9 mouse cellular contexts compared by ENCODE assay signal in genomic region chr1:152555944-152556573, GRCm38 (mm10).
DNase-seq lines count a peak whose midpoint lies in the region; ATAC-seq and TF ChIP-seq lines count a peak whose summit lies in the region.
"Had no signal": no experiment of that assay in that cellular context is flagged by ENCODE, and none has a peak within 500 bp of the region (broad histone marks: within the 10 kb centered on the region; RNA-seq: fewer than 3 reads in every experiment).

No protein-coding gene starts in this region.

- H3K9ac ChIP-seq in embryonic facial prominence, embryonic 12.5 days, result no peak overlapping the region
- peak overlapping the region; percentile 48; the same call in 1 of the 2 replicates for H3K9ac ChIP-seq in heart, adult 2 months (ENCODE audit: low read depth, low read length)
- H3K9ac ChIP-seq in limb, embryonic 15.5 days, result 0 out of 2 replicates have a peak overlapping the region, but pooled peaks have one; percentile 3
- no peak overlapping the region for H3K9ac ChIP-seq in midbrain, postnatal 0 days (replicated peaks; ENCODE audit: low read length, poor library complexity, severe bottlenecking)

- peak; percentile 15; the same call in 1 of the 2 replicates for TF ChIP-seq EP300 in heart, adult 2 months (IDR thresholded peaks at IDR 0.05; ENCODE audit: insufficient read depth, low read depth, low read length)

- no peak overlapping the region for H3K4me3 ChIP-seq in embryonic facial prominence, embryonic 12.5 days
- no peak overlapping the region; the same call in 1 of the 2 replicates for H3K4me3 ChIP-seq in heart, adult 2 months
- H3K4me3 ChIP-seq in kidney, adult 2 months (ENCODE audit: insufficient read depth, low read depth, low read length), result no peak overlapping the region
- H3K4me3 ChIP-seq in limb, embryonic 15.5 days, result no peak overlapping the region
- no peak overlapping the region for H3K4me3 ChIP-seq in midbrain, postnatal 0 days (ENCODE audit: low read depth, low read length)
- H3K4me3 ChIP-seq in thymus, adult 2 months (ENCODE audit: control insufficient read depth, insufficient read depth, low read length), result no peak overlapping the region
- H3K4me3 ChIP-seq: megakaryocyte, embryonic 14.5 days had no signal

- peak; percentile 90 for ATAC-seq in embryonic facial prominence, embryonic 12.5 days (ENCODE audit: insufficient number of reproducible peaks, insufficient read depth, low FRiP score, low TSS enrichment)
- ATAC-seq in limb, embryonic 15.5 days (ENCODE audit: insufficient number of reproducible peaks, low FRiP score, low TSS enrichment, low read depth), result peak; percentile 75
- ATAC-seq in midbrain, postnatal 0 days (ENCODE audit: low FRiP score), result peak; percentile 78

- DNase-seq in adrenal gland, adult (ENCODE audit: inconsistent age in 2 of 2, low spot score in 1 of 2), result peak; percentile 66 to 85
- DNase-seq in heart, adult 2 months, result peak; percentile 81 to 88
- peak; percentile 76 for DNase-seq in kidney, adult 2 months
- DNase-seq in midbrain, postnatal 0 days (ENCODE audit: low spot score), result peak; percentile 75
- peak; percentile 63 for DNase-seq in urinary bladder, postnatal 14 days (ENCODE audit: low spot score)
- no peak for DNase-seq in thymus, adult 2 months

- TF ChIP-seq POLR2A in heart, adult 2 months (IDR thresholded peaks at IDR 0.05; ENCODE audit: insufficient read depth, low read depth, low read length), result 0 out of 2 replicates have a peak, but pooled peaks have one; percentile 26
- no peak for TF ChIP-seq POLR2A in kidney, adult 2 months (IDR thresholded peaks at IDR 0.05; ENCODE audit: low read depth, low read length)
- no peak for TF ChIP-seq POLR2A in thymus, adult 2 months (IDR thresholded peaks at IDR 0.05; ENCODE audit: control insufficient read depth, extremely low read depth, insufficient read depth, low read length, poor library complexity)

- WGBS in embryonic facial prominence, embryonic 12.5 days, result 10% methylated on average over 7 of the region's 7 CpGs
- 4% methylated on average over 7 of the region's 7 CpGs for WGBS in heart, adult 2 months
- WGBS in kidney, adult 2 months, result 11% methylated on average over 7 of the region's 7 CpGs
- WGBS in limb, embryonic 15.5 days, result 7% methylated on average over 7 of the region's 7 CpGs
- WGBS in midbrain, postnatal 0 days, result 17% methylated on average over 7 of the region's 7 CpGs
- 94% methylated on average over 7 of the region's 7 CpGs for WGBS in thymus, adult 2 months

- no peak for TF ChIP-seq CTCF in heart, adult 2 months (IDR thresholded peaks at IDR 0.05)
- no peak for TF ChIP-seq CTCF in kidney, adult 2 months (conservative IDR thresholded peaks at IDR 0.05; ENCODE audit: insufficient read depth, insufficient read length, low read depth, low read length)
- TF ChIP-seq CTCF in midbrain, postnatal 0 days (IDR thresholded peaks at IDR 0.05), result no peak
- no peak for TF ChIP-seq CTCF in thymus, adult 2 months (IDR thresholded peaks at IDR 0.05; ENCODE audit: borderline replicate concordance, control insufficient read depth, extremely low read depth, insufficient read depth, low read length, poor library complexity)

- intact Hi-C loops in heart, adult 2 months (cut with DNase I), result loop anchor here (2.0 kb wide), 2 partner anchors 23 to 69 kb away; no protein-coding TSS in a partner anchor

- H3K4me1 ChIP-seq in embryonic facial prominence, embryonic 12.5 days, result peaks cover 34% of the 10 kb centered on the region
- H3K4me1 ChIP-seq in heart, adult 2 months (ENCODE audit: control insufficient read depth, insufficient read depth, low read length), result peaks cover 20% of the 10 kb centered on the region
- H3K4me1 ChIP-seq in kidney, adult 2 months (ENCODE audit: control insufficient read depth, insufficient read depth, low read length), result peaks cover 29% of the 10 kb centered on the region
- peaks cover 50% of the 10 kb centered on the region for H3K4me1 ChIP-seq in limb, embryonic 15.5 days
- H3K4me1 ChIP-seq in midbrain, postnatal 0 days (ENCODE audit: insufficient read depth, low read length), result no peaks in the 10 kb centered on the region
- H3K4me1 ChIP-seq in thymus, adult 2 months (replicated peaks; ENCODE audit: control insufficient read depth, insufficient read depth, low read length), result no peaks in the 10 kb centered on the region
- H3K4me1 ChIP-seq: megakaryocyte, embryonic 14.5 days had no signal

- no peaks in the 10 kb centered on the region for H3K27me3 ChIP-seq in embryonic facial prominence, embryonic 12.5 days
- H3K27me3 ChIP-seq in heart, adult 2 months (ENCODE audit: control insufficient read depth, insufficient read depth, low read length), result no peaks in the 10 kb centered on the region
- no peaks in the 10 kb centered on the region for H3K27me3 ChIP-seq in kidney, adult 2 months (replicated peaks; ENCODE audit: control insufficient read depth, insufficient read depth, low read length)
- H3K27me3 ChIP-seq in limb, embryonic 15.5 days, result no peaks in the 10 kb centered on the region
- H3K27me3 ChIP-seq in midbrain, postnatal 0 days (ENCODE audit: insufficient read depth, low read length), result no peaks in the 10 kb centered on the region
- H3K27me3 ChIP-seq in thymus, adult 2 months (ENCODE audit: control insufficient read depth, insufficient read depth, low read length), result no peaks in the 10 kb centered on the region

- H3K27ac ChIP-seq in embryonic facial prominence, embryonic 12.5 days, result peak overlapping the region; percentile 78
- peak overlapping the region; percentile 89 for H3K27ac ChIP-seq in heart, adult 2 months
- peak overlapping the region; percentile 82 for H3K27ac ChIP-seq in kidney, adult 2 months (ENCODE audit: insufficient read depth, low read depth, low read length)
- peak overlapping the region; percentile 86 for H3K27ac ChIP-seq in limb, embryonic 15.5 days
- peak overlapping the region; percentile 26; the same call in 1 of the 2 replicates for H3K27ac ChIP-seq in midbrain, postnatal 0 days (ENCODE audit: low read depth, low read length)
- no peak overlapping the region for H3K27ac ChIP-seq in thymus, adult 2 months (ENCODE audit: control insufficient read depth, insufficient read depth, low read length)

- H3K9me3 ChIP-seq in embryonic facial prominence, embryonic 12.5 days, result no peaks in the 10 kb centered on the region
- H3K9me3 ChIP-seq in limb, embryonic 15.5 days, result no peaks in the 10 kb centered on the region
- H3K9me3 ChIP-seq in midbrain, postnatal 0 days (ENCODE audit: low read length), result no peaks in the 10 kb centered on the region
- H3K9me3 ChIP-seq: megakaryocyte, embryonic 14.5 days had no signal

- H3K4me2 ChIP-seq in embryonic facial prominence, embryonic 12.5 days (replicated peaks), result no peak overlapping the region
- H3K4me2 ChIP-seq in limb, embryonic 15.5 days, result peak overlapping the region; percentile 27; the same call in 1 of the 2 replicates
- H3K4me2 ChIP-seq in midbrain, postnatal 0 days (ENCODE audit: low read depth, low read length, poor library complexity, severe bottlenecking), result no peak overlapping the region

- H3K79me2 ChIP-seq in heart, adult 2 months (replicated peaks; ENCODE audit: control insufficient read depth, insufficient read depth, low read length), result 0 out of 2 replicates have a peak, but pooled peaks cover 1% of the 10 kb centered on the region

- H3K36me3 ChIP-seq in embryonic facial prominence, embryonic 12.5 days, result peaks cover 6% of the 10 kb centered on the region
- H3K36me3 ChIP-seq in heart, adult 2 months (ENCODE audit: control insufficient read depth, insufficient read depth, low read length), result peaks cover 25% of the 10 kb centered on the region
- peaks cover 14% of the 10 kb centered on the region; the same call in 1 of the 2 replicates for H3K36me3 ChIP-seq in kidney, adult 2 months (ENCODE audit: control insufficient read depth, insufficient read depth, low read length)
- H3K36me3 ChIP-seq in limb, embryonic 15.5 days, result peaks cover 11% of the 10 kb centered on the region; the same call in 1 of the 2 replicates
- 0 out of 2 replicates have a peak, but pooled peaks cover 3% of the 10 kb centered on the region for H3K36me3 ChIP-seq in midbrain, postnatal 0 days (ENCODE audit: insufficient read depth, low read length)
- no peaks in the 10 kb centered on the region for H3K36me3 ChIP-seq in thymus, adult 2 months (ENCODE audit: control insufficient read depth, insufficient read depth, low read length)

Comparison
In these comparisons a context has a peak if more than half of its experiments do, and no peak if none do; other contexts are left out.
1. H3K9ac ChIP-seq: peak in heart, adult 2 months (single experiment) and limb, embryonic 15.5 days (single experiment); none in embryonic facial prominence, embryonic 12.5 days (single experiment) and midbrain, postnatal 0 days (single experiment).
2. Peak in every context shown above with its lines, with median percentiles within 50 percentile points of each other: ATAC-seq.